Mouse (Mus musculus) lung, embryonic 15.5 days (tissue): ENCODE data around the gene Pla2g1b. TPM values are rescaled to one million over a fixed set of nuclear protein-coding genes. Genes with fewer than 3 reads are reported as not detected.
"Not testable (repeated sequence)": the region's sequence is repeated elsewhere in the genome, so short reads cannot be mapped to it uniquely, and the experiment has no call there.

Experiments used
- ATAC-seq: fragments of 200-750 bp; cut with Nextera tagmentation; 2 replicates; pipeline ENCODE4 v1.8.0; 2017; ENCODE audit warnings: moderate number of reproducible peaks, borderline replicate concordance; ENCODE audit not compliant: low FRiP score, low TSS enrichment; ENCODE audit errors: extremely low read depth
- H3K27ac ChIP-seq: fragments of 300-500 bp; sonication (generic); 2 replicates; pipeline ENCODE4 v1.5.1; 2015; ENCODE audit warnings: moderate library complexity, mild to moderate bottlenecking, inconsistent platforms
- H3K27me3 ChIP-seq: fragments of 300-500 bp; sonication (generic); 2 replicates; pipeline ENCODE4 v1.6.1; 2015; ENCODE audit warnings: inconsistent platforms
- H3K36me3 ChIP-seq: fragments of 300-500 bp; sonication (generic); 2 replicates; pipeline ENCODE4 v1.6.1; 2015; ENCODE audit warnings: inconsistent platforms
- H3K4me1 ChIP-seq: fragments of 300-500 bp; sonication (generic); 2 replicates; pipeline ENCODE4 v1.6.1; 2015; ENCODE audit warnings: inconsistent platforms
- H3K4me2 ChIP-seq: fragments of 300-500 bp; sonication (generic); 2 replicates; pipeline ENCODE4 v1.6.1; 2015; ENCODE audit warnings: inconsistent platforms, mild to moderate bottlenecking, moderate library complexity
- H3K4me3 ChIP-seq: fragments of 300-500 bp; sonication (generic); 2 replicates; pipeline ENCODE4 v1.5.1; 2015; ENCODE audit warnings: mild to moderate bottlenecking, inconsistent platforms
- H3K9ac ChIP-seq: fragments of 300-500 bp; sonication (generic); 2 replicates; pipeline ENCODE4 v1.6.1; 2015; ENCODE audit warnings: inconsistent platforms
- H3K9me3 ChIP-seq: fragments of 300-500 bp; sonication (generic); 2 replicates; pipeline ENCODE4 v1.6.1; 2016; ENCODE audit warnings: inconsistent platforms
- WGBS: fragments of 180-500 bp; shearing (Covaris S2); methylation state at CpG from one replicate; pipeline ENCODE4 v1.1.7; 2015; 5-methylcytosine and 5-hydroxymethylcytosine counted together
- polyA plus RNA-seq: library from polyadenylated mRNA; unstranded; fragments of >200 nt; fragmentation: Nextera tagmentation; extraction: Ambion mirVana; gene quantifications from 2 replicates; pipeline ENCODE4 v1.2.1, GENCODE M21; 2015

Pla2g1b gene
- polyA plus RNA-seq, 1 experiment from 2014 or later: 7.0 TPM

- Histone ChIP-seq H3K27ac (no peak overlapping the region), H3K4me3 (no peak overlapping the region), H3K27me3 (no peaks in the 10 kb centered on the region), H3K36me3 (peaks cover 4% of the 10 kb centered on the region; the same call in 1 of the 2 replicates), H3K9ac (no peak overlapping the region), H3K4me2 (no peak overlapping the region), H3K9me3 (no peaks in the 10 kb centered on the region), H3K4me1 (peaks cover 34% of the 10 kb centered on the region)
- no peak for ATAC-seq
- 58% methylated on average over 14 of the region's 15 CpGs for WGBS
Observed at GRCm38 (mm10) chr5:115434853-115435754, 31.0 kb upstream of the Pla2g1b start.

DNA sequence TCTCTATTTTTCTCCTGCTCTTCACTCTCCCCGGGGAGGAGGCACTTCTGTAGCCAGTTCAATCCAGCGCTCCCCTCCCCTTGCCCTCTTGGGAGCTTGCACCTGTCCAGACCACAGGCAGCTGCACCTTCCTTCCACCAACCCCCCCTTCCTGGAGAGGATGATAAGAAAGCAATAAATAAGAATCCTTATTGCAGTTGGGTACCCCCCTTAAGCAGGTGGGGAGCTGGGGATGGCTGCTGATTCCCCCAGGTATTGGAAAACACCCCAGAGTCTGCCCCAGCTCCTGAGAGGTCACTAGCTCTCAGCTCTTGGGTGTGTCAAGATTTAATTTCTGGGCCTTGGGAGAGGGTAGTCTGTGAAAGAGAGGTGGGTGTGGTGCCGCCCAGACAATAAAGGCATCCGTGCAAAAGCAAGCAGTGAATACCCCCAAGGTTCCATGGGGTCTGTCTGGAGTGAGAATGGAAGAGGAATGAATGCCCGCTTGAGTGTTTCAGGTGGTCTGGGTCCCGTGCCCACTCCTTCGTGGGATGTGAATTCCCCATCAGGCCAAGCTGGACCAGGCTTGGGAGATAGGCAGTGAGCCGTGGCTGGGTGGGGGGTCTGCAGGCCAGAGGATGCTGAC, 30.2 kb upstream of the Pla2g1b start:
- WGBS: 27% methylated on average over 8 of the region's 8 CpGs
- H3K27ac ChIP-seq: peak overlapping the region; percentile 82
- peaks cover 30% of the 10 kb centered on the region for H3K4me1 ChIP-seq
- peak overlapping the region; percentile 45 for H3K4me3 ChIP-seq
- no peaks in the 10 kb centered on the region for H3K27me3 ChIP-seq
- ATAC-seq: peak; percentile 15; the same call in 1 of the 2 replicates
- H3K9ac ChIP-seq: peak overlapping the region; percentile 64
- H3K9me3 ChIP-seq: no peaks in the 10 kb centered on the region
- H3K36me3 ChIP-seq: peaks cover 4% of the 10 kb centered on the region; the same call in 1 of the 2 replicates
- peak overlapping the region; percentile 84 for H3K4me2 ChIP-seq

GRCm38 (mm10) chr5:115436421-115437124, 29.5 kb upstream of the Pla2g1b start:
- Histone ChIP-seq H3K27me3 (no peaks in the 10 kb centered on the region), H3K9me3 (no peaks in the 10 kb centered on the region), H3K4me3 (peak overlapping the region; percentile 45), H3K4me2 (peak overlapping the region; percentile 84), H3K4me1 (peaks cover 23% of the 10 kb centered on the region), H3K36me3 (peaks cover 4% of the 10 kb centered on the region; the same call in 1 of the 2 replicates), H3K9ac (peak overlapping the region; percentile 64), H3K27ac (peak overlapping the region; percentile 82)
- ATAC-seq: peak; percentile 75; the same call in 1 of the 2 replicates
- WGBS: 1% methylated on average over 32 of the region's 43 CpGs

- peaks cover 19% of the 10 kb centered on the region for H3K4me1 ChIP-seq
- no peak for ATAC-seq
- H3K9ac ChIP-seq: 0 out of 2 replicates have a peak overlapping the region, but pooled peaks have one; percentile 8
- H3K27me3 ChIP-seq: no peaks in the 10 kb centered on the region
- 71% methylated on average over 7 of the region's 7 CpGs for WGBS
- peak overlapping the region; percentile 82; the same call in 1 of the 2 replicates for H3K27ac ChIP-seq
- H3K4me2 ChIP-seq: peak overlapping the region; percentile 84; the same call in 1 of the 2 replicates
- H3K4me3 ChIP-seq: no peak overlapping the region
- no peaks in the 10 kb centered on the region for H3K9me3 ChIP-seq
- peaks cover 8% of the 10 kb centered on the region for H3K36me3 ChIP-seq
Observed at GRCm38 (mm10) chr5:115437242-115437944, 28.7 kb upstream of the Pla2g1b start.

- no peak overlapping the region for H3K27ac ChIP-seq
- no peak overlapping the region for H3K4me3 ChIP-seq
- peaks cover 19% of the 10 kb centered on the region for H3K4me1 ChIP-seq
- WGBS: 42% methylated on average over 2 of the region's 2 CpGs
- no peak overlapping the region for H3K9ac ChIP-seq
- no peaks in the 10 kb centered on the region for H3K9me3 ChIP-seq
- no peak overlapping the region for H3K4me2 ChIP-seq
- peaks cover 13% of the 10 kb centered on the region for H3K36me3 ChIP-seq
- no peak for ATAC-seq
- no peaks in the 10 kb centered on the region for H3K27me3 ChIP-seq
Observed at GRCm38 (mm10) chr5:115437945-115438315, 28.1 kb upstream of the Pla2g1b start.

DNA sequence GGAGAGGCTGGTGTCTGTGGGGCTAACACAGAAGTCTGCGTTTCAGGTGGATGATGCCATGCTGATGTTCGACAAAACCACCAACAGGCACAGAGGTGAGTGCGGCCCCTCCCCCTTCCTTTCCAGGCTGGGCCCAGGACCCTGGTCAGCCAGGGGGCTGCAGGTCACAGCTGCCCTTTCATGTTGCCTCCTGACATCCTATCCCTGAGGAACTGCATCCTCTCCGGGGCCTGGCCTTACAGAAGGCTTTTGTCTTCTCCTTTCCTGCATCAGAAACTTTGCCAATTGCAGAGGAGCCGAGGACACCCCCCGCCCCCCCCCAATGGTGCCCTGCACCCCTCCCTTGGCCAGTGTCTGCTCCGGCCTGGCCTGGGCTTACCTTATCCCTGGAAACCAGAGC, 27.4 kb upstream of the Pla2g1b start:
- H3K4me3 ChIP-seq: no peak overlapping the region
- H3K36me3 ChIP-seq: peaks cover 18% of the 10 kb centered on the region
- no peak overlapping the region for H3K27ac ChIP-seq
- H3K4me2 ChIP-seq: no peak overlapping the region
- H3K4me1 ChIP-seq: peaks cover 19% of the 10 kb centered on the region
- H3K9me3 ChIP-seq: no peaks in the 10 kb centered on the region
- ATAC-seq: no peak
- no peaks in the 10 kb centered on the region for H3K27me3 ChIP-seq
- WGBS: 59% methylated on average over 7 of the region's 7 CpGs
- H3K9ac ChIP-seq: no peak overlapping the region

- H3K36me3 ChIP-seq: peaks cover 40% of the 10 kb centered on the region
- H3K4me1 ChIP-seq: peaks cover 8% of the 10 kb centered on the region
- no peak overlapping the region for H3K4me3 ChIP-seq
- no peak overlapping the region for H3K4me2 ChIP-seq
- H3K27ac ChIP-seq: no peak overlapping the region
- WGBS: 43% methylated on average over 14 of the region's 14 CpGs
- ATAC-seq: no peak
- H3K9ac ChIP-seq: no peak overlapping the region
- H3K27me3 ChIP-seq: no peaks in the 10 kb centered on the region
- H3K9me3 ChIP-seq: no peaks in the 10 kb centered on the region
Observed at GRCm38 (mm10) chr5:115441205-115441849, 24.7 kb upstream of the Pla2g1b start.

DNA sequence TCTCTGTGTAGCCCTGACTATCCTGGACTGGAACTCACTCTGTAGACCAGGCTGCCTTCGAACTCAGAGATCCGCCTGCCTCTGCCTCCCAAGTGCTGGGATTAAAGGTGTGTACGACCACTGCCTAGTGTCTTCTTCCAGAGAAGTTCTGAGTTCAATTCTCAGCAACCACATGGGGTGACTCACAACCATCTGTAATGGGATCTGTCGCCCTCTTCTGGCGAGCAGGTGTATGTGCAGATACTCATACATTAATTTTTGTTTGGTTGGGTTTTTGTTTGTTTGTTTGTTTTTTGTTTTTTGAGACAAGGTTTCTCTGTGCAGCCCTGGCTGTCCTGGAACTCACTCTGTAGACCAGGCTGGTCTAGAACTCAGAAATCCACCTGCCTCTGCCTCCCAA, 23.4 kb upstream of the Pla2g1b start:
- 78% methylated on average over 5 of the region's 5 CpGs for WGBS
- peaks cover 40% of the 10 kb centered on the region for H3K36me3 ChIP-seq
- H3K4me3 ChIP-seq, H3K27me3 ChIP-seq, H3K9me3 ChIP-seq, H3K9ac ChIP-seq, H3K27ac ChIP-seq, ATAC-seq, H3K4me2 ChIP-seq, H3K4me1 ChIP-seq: not testable (repeated sequence)

- 87% methylated on average over 11 of the region's 11 CpGs for WGBS
- no peaks in the 10 kb centered on the region for H3K9me3 ChIP-seq
- H3K4me1 ChIP-seq: no peaks in the 10 kb centered on the region
- ATAC-seq: no peak
- no peak overlapping the region for H3K9ac ChIP-seq
- peaks cover 36% of the 10 kb centered on the region for H3K36me3 ChIP-seq
- H3K4me2 ChIP-seq: no peak overlapping the region
- H3K27ac ChIP-seq: no peak overlapping the region
- no peaks in the 10 kb centered on the region for H3K27me3 ChIP-seq
- no peak overlapping the region for H3K4me3 ChIP-seq
Observed at GRCm38 (mm10) chr5:115444130-115444529, 21.9 kb upstream of the Pla2g1b start.

- 73% methylated on average over 17 of the region's 17 CpGs for WGBS
- Histone ChIP-seq H3K36me3 (peaks cover 53% of the 10 kb centered on the region), H3K4me3 (no peak overlapping the region), H3K9ac (no peak overlapping the region), H3K4me2 (no peak overlapping the region), H3K4me1 (no peaks in the 10 kb centered on the region), H3K9me3 (no peaks in the 10 kb centered on the region), H3K27ac (no peak overlapping the region), H3K27me3 (no peaks in the 10 kb centered on the region)
- ATAC-seq: no peak
Observed at GRCm38 (mm10) chr5:115447108-115447507, 19.0 kb upstream of the Pla2g1b start.

- Histone ChIP-seq H3K27me3 (no peaks in the 10 kb centered on the region), H3K27ac (no peak overlapping the region), H3K9ac (no peak overlapping the region), H3K9me3 (no peaks in the 10 kb centered on the region), H3K4me3 (no peak overlapping the region), H3K4me1 (no peaks in the 10 kb centered on the region), H3K36me3 (peaks cover 37% of the 10 kb centered on the region), H3K4me2 (no peak overlapping the region)
- ATAC-seq: no peak
- 85% methylated on average over 3 of the region's 3 CpGs for WGBS
Observed at GRCm38 (mm10) chr5:115449247-115449646, 16.8 kb upstream of the Pla2g1b start.
